Mouse (Mus musculus) liver, embryonic 11.5 days (tissue): ENCODE results near the gene 1600012H06Rik. TPM values are rescaled to one million over a fixed set of nuclear protein-coding genes. Genes with fewer than 3 reads are reported as not detected.
A peak's percentile ranks its signal among the peaks of the same experiment; 100 is the strongest.
"Not testable (repeated sequence)": the region's sequence is repeated elsewhere in the genome, so short reads cannot be mapped to it uniquely, and the experiment has no call there.

Source experiments
- ATAC-seq: fragments of 200-750 bp; cut with Nextera tagmentation; replicated peaks from 2 replicates; pipeline ENCODE4 v1.8.0; 2017; ENCODE audit warnings: moderate number of reproducible peaks, mild to moderate bottlenecking, moderate TSS enrichment, moderate library complexity; ENCODE audit not compliant: low FRiP score
- DNase-seq: peaks from one replicate; pipeline ENCODE4 v3.0.0-alpha.2; 2017; ENCODE audit warnings: low spot score
- H3K27ac ChIP-seq: fragments of 300-500 bp; sonication (generic); 2 replicates; pipeline ENCODE4 v1.5.1; 2014; ENCODE audit warnings: mild to moderate bottlenecking, low read depth, low read length, control low read depth
- H3K27me3 ChIP-seq: fragments of 300-500 bp; sonication (generic); replicated peaks from 2 replicates; pipeline ENCODE4 v1.6.1; 2014; ENCODE audit warnings: low read length, mixed read lengths; ENCODE audit not compliant: control insufficient read depth, insufficient read depth
- H3K36me3 ChIP-seq: fragments of 300-500 bp; sonication (generic); 2 replicates; pipeline ENCODE4 v1.6.1; 2014; ENCODE audit warnings: mild to moderate bottlenecking, low read length, moderate library complexity, mixed read lengths; ENCODE audit not compliant: control insufficient read depth, insufficient read depth
- H3K4me1 ChIP-seq: fragments of 300-500 bp; sonication (generic); replicated peaks from 2 replicates; pipeline ENCODE4 v1.6.1; 2014; ENCODE audit warnings: low read length, mixed read lengths; ENCODE audit not compliant: control insufficient read depth, insufficient read depth
- H3K4me2 ChIP-seq: fragments of 300-500 bp; sonication (generic); 2 replicates; pipeline ENCODE4 v1.6.1; 2014; ENCODE audit warnings: mild to moderate bottlenecking, control low read depth, moderate library complexity
- H3K4me3 ChIP-seq: fragments of 300-500 bp; sonication (generic); 2 replicates; pipeline ENCODE4 v1.5.1; 2014; ENCODE audit warnings: low read depth, low read length, control low read depth
- H3K9ac ChIP-seq: fragments of 300-500 bp; sonication (generic); 2 replicates; pipeline ENCODE4 v1.6.1; 2014; ENCODE audit warnings: low read depth, low read length, control low read depth
- H3K9me3 ChIP-seq: fragments of 300-500 bp; sonication (generic); 2 replicates; pipeline ENCODE4 v1.6.1; 2016; ENCODE audit warnings: low read length, inconsistent platforms, mixed read lengths; ENCODE audit not compliant: control insufficient read depth
- WGBS: fragments of 180-500 bp; shearing (Covaris S2); extraction: QIAGEN DNeasy Blood & Tissue Kit; methylation state at CpG from one replicate; pipeline ENCODE4 v1.1.7; 2014; 5-methylcytosine and 5-hydroxymethylcytosine counted together
- polyA plus RNA-seq: library from polyadenylated mRNA; unstranded; fragments of >200 nt; fragmentation: Nextera tagmentation; extraction: Ambion mirVana; gene quantifications from 2 replicates; pipeline ENCODE4 v1.2.1, GENCODE M21; 2014

The 1600012H06Rik gene
- polyA plus RNA-seq, 1 experiment from 2014 or later, result 19.9 TPM

- no peak overlapping the region for H3K4me2 ChIP-seq
- H3K4me1 ChIP-seq, result no peaks in the 10 kb centered on the region
- no peaks in the 10 kb centered on the region for H3K27me3 ChIP-seq
- no peak overlapping the region for H3K27ac ChIP-seq
- H3K9ac ChIP-seq, result no peak overlapping the region
- DNase-seq (no peak), ATAC-seq (no peak)
- H3K36me3 ChIP-seq, result no peaks in the 10 kb centered on the region
- H3K4me3 ChIP-seq, result no peak overlapping the region
- 65% methylated on average over 5 of the region's 5 CpGs for WGBS
- H3K9me3 ChIP-seq, result no peaks in the 10 kb centered on the region
These were observed 11.5 kb upstream of the 1600012H06Rik start for GRCm38 (mm10) chr17:14931469-14931868.

GRCm38 (mm10) chr17:14935280-14935679 is 7.7 kb upstream of the 1600012H06Rik start:
- not testable (repeated sequence) for ATAC-seq, H3K4me3 ChIP-seq, H3K9ac ChIP-seq, H3K9me3 ChIP-seq, H3K27me3 ChIP-seq, H3K27ac ChIP-seq, DNase-seq, H3K4me1 ChIP-seq, H3K4me2 ChIP-seq, H3K36me3 ChIP-seq
- 78% methylated on average over 13 of the region's 14 CpGs for WGBS

GRCm38 (mm10) chr17:14935841-14936605 is 7.0 kb upstream of the 1600012H06Rik start:
- Histone ChIP-seq H3K9me3 (no peaks in the 10 kb centered on the region), H3K4me2 (no peak overlapping the region), H3K4me3 (no peak overlapping the region), H3K27ac (no peak overlapping the region), H3K36me3 (no peaks in the 10 kb centered on the region), H3K4me1 (no peaks in the 10 kb centered on the region), H3K27me3 (no peaks in the 10 kb centered on the region), H3K9ac (no peak overlapping the region)
- WGBS, result 60% methylated on average over 5 of the region's 5 CpGs
- no peak for ATAC-seq
- DNase-seq, result no peak

GRCm38 (mm10) chr17:14942181-14942580 is 803 bp upstream of the 1600012H06Rik start:
- H3K36me3 ChIP-seq, result peaks cover 11% of the 10 kb centered on the region; the same call in 1 of the 2 replicates
- H3K9me3 ChIP-seq, DNase-seq, H3K9ac ChIP-seq, H3K27ac ChIP-seq, H3K4me1 ChIP-seq, ATAC-seq, H3K27me3 ChIP-seq: not testable (repeated sequence)
- 63% methylated on average over 6 of the region's 6 CpGs for WGBS
- peak overlapping the region; percentile 81 for H3K4me3 ChIP-seq
- H3K4me2 ChIP-seq, result peak overlapping the region; percentile 84

GRCm38 (mm10) chr17:14943729-14944059 is 710 bp downstream of the 1600012H06Rik start:
- H3K27ac ChIP-seq, result peak overlapping the region; percentile 27; the same call in 1 of the 2 replicates
- ATAC-seq, result peak; percentile 27
- H3K4me3 ChIP-seq, result peak overlapping the region; percentile 81

GRCm38 (mm10) chr17:14944551-14944950 is 1.6 kb downstream of the 1600012H06Rik start:
- Histone ChIP-seq H3K9me3 (no peaks in the 10 kb centered on the region), H3K27me3 (no peaks in the 10 kb centered on the region), H3K4me3 (no peak overlapping the region; the same call in 1 of the 2 replicates), H3K36me3 (peaks cover 13% of the 10 kb centered on the region), H3K4me1 (peaks cover 6% of the 10 kb centered on the region), H3K4me2 (peak overlapping the region; percentile 84), H3K9ac (no peak overlapping the region), H3K27ac (no peak overlapping the region)
- WGBS, result 73% methylated on average over 1 of the region's 1 CpGs
- ATAC-seq, result no peak
- DNase-seq, result no peak

More at GRCm38 (mm10) chr17:14943729-14944059, 710 bp downstream of the 1600012H06Rik start:
- no peaks in the 10 kb centered on the region for H3K9me3 ChIP-seq
- 16% methylated on average over 16 of the region's 16 CpGs for whole genome bisulfite sequencing
- H3K4me1 ChIP-seq, result peaks cover 6% of the 10 kb centered on the region
- H3K4me2 ChIP-seq, result peak overlapping the region; percentile 84
- no peaks in the 10 kb centered on the region for H3K27me3 ChIP-seq
- peak overlapping the region; percentile 77 for H3K9ac ChIP-seq
- H3K36me3 ChIP-seq, result peaks cover 11% of the 10 kb centered on the region; the same call in 1 of the 2 replicates
- DNase-seq, result no peak

GRCm38 (mm10) chr17:14949161-14949827 is 6.3 kb downstream of the 1600012H06Rik start:
- 85% methylated on average over 7 of the region's 7 CpGs for WGBS

GRCm38 (mm10) chr17:14953452-14953851 is 10.5 kb downstream of the 1600012H06Rik start:
- H3K4me2 ChIP-seq, result no peak overlapping the region
- DNase-seq (no peak), ATAC-seq (peak; percentile 63)
- 71% methylated on average over 8 of the region's 8 CpGs for WGBS
- no peaks in the 10 kb centered on the region for H3K27me3 ChIP-seq
- H3K9me3 ChIP-seq, result no peaks in the 10 kb centered on the region
- H3K9ac ChIP-seq, result no peak overlapping the region
- H3K36me3 ChIP-seq, result peaks cover 36% of the 10 kb centered on the region
- H3K4me3 ChIP-seq, result no peak overlapping the region
- no peak overlapping the region for H3K27ac ChIP-seq
- H3K4me1 ChIP-seq, result peaks cover 9% of the 10 kb centered on the region

More at GRCm38 (mm10) chr17:14949161-14949827, 6.3 kb downstream of the 1600012H06Rik start:
- no peak overlapping the region for H3K4me2 ChIP-seq
- no peak overlapping the region for H3K9ac ChIP-seq
- peaks cover 3% of the 10 kb centered on the region for H3K4me1 ChIP-seq
- H3K27me3 ChIP-seq, result no peaks in the 10 kb centered on the region
- H3K9me3 ChIP-seq, result no peaks in the 10 kb centered on the region
- H3K4me3 ChIP-seq, result no peak overlapping the region
- peaks cover 39% of the 10 kb centered on the region for H3K36me3 ChIP-seq
- DNase-seq (no peak), ATAC-seq (no peak)
- no peak overlapping the region for H3K27ac ChIP-seq
